Mouse (Mus musculus) midbrain, embryonic 14.5 days (tissue): ENCODE measurements at regions not wholly inside any gene's neighbourhood (a gene's known extent, or its start where the extent isn't known, plus 50 kb on each side); places are given as distances from the start of the nearest gene placed in this dataset.
A peak's percentile ranks its signal among the peaks of the same experiment; 100 is the strongest.

ENCODE experiments used
- ATAC-seq: fragments of 200-750 bp; cut with Nextera tagmentation; 2 replicates; pipeline ENCODE4 v1.8.0; 2017; ENCODE audit warnings: moderate number of reproducible peaks, moderate library complexity; ENCODE audit not compliant: low FRiP score, low TSS enrichment
- DNase-seq: peaks from one replicate; pipeline ENCODE4 v3.0.0-alpha.2; 2015
- H3K27ac ChIP-seq: fragments of 300-500 bp; sonication (generic); replicated peaks from 2 replicates; pipeline ENCODE4 v1.5.1; 2014; ENCODE audit warnings: mild to moderate bottlenecking, low read depth, low read length, moderate library complexity
- H3K27me3 ChIP-seq: fragments of 300-500 bp; sonication (generic); 2 replicates; pipeline ENCODE4 v1.6.1; 2014; ENCODE audit warnings: low read length, control low read depth, mixed read lengths; ENCODE audit not compliant: control insufficient read depth, insufficient read depth
- H3K36me3 ChIP-seq: fragments of 300-500 bp; sonication (generic); 2 replicates; pipeline ENCODE4 v1.6.1; 2014; ENCODE audit warnings: low read length, control low read depth; ENCODE audit not compliant: control insufficient read depth, insufficient read depth
- H3K4me1 ChIP-seq: fragments of 300-500 bp; sonication (generic); 2 replicates; pipeline ENCODE4 v1.6.1; 2014; ENCODE audit warnings: mild to moderate bottlenecking, antibody characterized with exemption, low read length, control low read depth; ENCODE audit not compliant: control insufficient read depth, insufficient read depth
- H3K4me2 ChIP-seq: fragments of 300-500 bp; sonication (generic); 2 replicates; pipeline ENCODE4 v1.6.1; 2014; ENCODE audit warnings: mild to moderate bottlenecking, low read length, moderate library complexity
- H3K4me3 ChIP-seq: fragments of 300-500 bp; sonication (generic); replicated peaks from 2 replicates; pipeline ENCODE4 v1.5.1; 2014; ENCODE audit warnings: low read depth, low read length
- H3K9ac ChIP-seq: fragments of 300-500 bp; sonication (generic); replicated peaks from 2 replicates; pipeline ENCODE4 v1.6.1; 2014; ENCODE audit warnings: mild to moderate bottlenecking, low read length, moderate library complexity
- H3K9me3 ChIP-seq: fragments of 300-500 bp; sonication (generic); 2 replicates; pipeline ENCODE4 v1.6.1; 2016; ENCODE audit warnings: low read length, control low read depth, mixed read lengths; ENCODE audit not compliant: control insufficient read depth
- WGBS: fragments of 180-500 bp; shearing (Covaris S2); extraction: QIAGEN DNeasy Blood & Tissue Kit; methylation state at CpG from one replicate; pipeline ENCODE4 v1.1.7; 2014; 5-methylcytosine and 5-hydroxymethylcytosine counted together

DNA sequence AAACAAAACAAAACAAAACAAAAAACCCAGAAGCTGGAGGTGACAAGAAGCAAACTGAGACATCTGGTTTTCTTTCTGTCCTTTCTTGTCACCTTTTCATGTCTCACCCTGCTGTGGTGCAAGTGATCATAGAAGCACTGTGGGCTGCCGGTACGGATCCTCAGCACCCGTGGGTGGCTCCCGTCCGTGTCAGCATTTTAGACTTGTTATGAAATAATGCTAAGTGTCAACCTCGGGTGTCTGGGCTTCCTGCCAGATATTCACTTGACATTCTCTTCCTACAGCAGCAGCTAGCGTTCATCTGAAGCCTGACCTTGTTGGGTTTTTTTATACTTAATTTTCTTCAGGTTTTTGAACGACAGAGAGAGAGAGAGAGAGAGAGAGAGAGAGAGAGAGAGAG is 404.7 kb downstream of the Pla2g4a start:
- WGBS, result 84% methylated on average over 8 of the region's 8 CpGs
- Histone ChIP-seq H3K4me3 (no peak overlapping the region), H3K36me3 (no peaks in the 10 kb centered on the region), H3K9ac (no peak overlapping the region), H3K27me3 (no peaks in the 10 kb centered on the region), H3K27ac (no peak overlapping the region), H3K4me2 (no peak overlapping the region), H3K9me3 (no peaks in the 10 kb centered on the region), H3K4me1 (no peaks in the 10 kb centered on the region)
- ATAC-seq (no peak), DNase-seq (peak; percentile 13)

GRCm38 (mm10) chr1:149555355-149556007 is 405.6 kb downstream of the Pla2g4a start:
- Histone ChIP-seq H3K27me3 (no peaks in the 10 kb centered on the region), H3K9ac (no peak overlapping the region), H3K4me3 (no peak overlapping the region), H3K36me3 (no peaks in the 10 kb centered on the region), H3K27ac (no peak overlapping the region), H3K4me1 (no peaks in the 10 kb centered on the region), H3K9me3 (no peaks in the 10 kb centered on the region), H3K4me2 (no peak overlapping the region)
- 80% methylated on average over 6 of the region's 6 CpGs for WGBS
- ATAC-seq (no peak), DNase-seq (no peak)

GRCm38 (mm10) chr1:149546076-149546475 is 415.0 kb downstream of the Pla2g4a start:
- no peaks in the 10 kb centered on the region for H3K36me3 ChIP-seq
- no peak overlapping the region for H3K4me2 ChIP-seq
- H3K9ac ChIP-seq, result no peak overlapping the region
- no peaks in the 10 kb centered on the region for H3K27me3 ChIP-seq
- H3K27ac ChIP-seq, result no peak overlapping the region
- H3K9me3 ChIP-seq, result no peaks in the 10 kb centered on the region
- H3K4me1 ChIP-seq, result no peaks in the 10 kb centered on the region
- ATAC-seq (no peak), DNase-seq (no peak)
- 75% methylated on average over 3 of the region's 3 CpGs for WGBS
- H3K4me3 ChIP-seq, result no peak overlapping the region

GRCm38 (mm10) chr1:149541386-149541785 is 419.7 kb downstream of the Pla2g4a start:
- no peak for ATAC-seq
- WGBS, result 54% methylated on average over 2 of the region's 2 CpGs

DNA sequence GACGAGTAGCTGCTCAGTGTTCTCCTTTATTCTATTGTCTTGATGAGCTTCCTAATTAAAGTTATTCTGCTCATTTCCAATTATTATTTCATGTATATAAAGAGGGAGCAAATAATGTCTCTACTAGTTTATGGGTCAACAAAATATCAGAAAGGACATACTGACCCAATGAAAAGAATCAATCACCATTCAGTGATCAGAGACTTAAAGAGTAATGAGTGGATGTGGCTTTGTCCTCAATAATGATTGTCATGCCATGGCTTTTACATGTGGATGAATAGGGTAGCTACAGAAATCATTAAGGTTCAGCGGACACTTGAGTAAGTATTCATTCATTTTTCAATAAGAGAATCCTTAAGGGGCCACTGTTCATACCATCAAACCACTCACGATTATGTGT is 427.4 kb downstream of the Pla2g4a start:
- no peaks in the 10 kb centered on the region for H3K36me3 ChIP-seq
- no peak overlapping the region for H3K27ac ChIP-seq
- no peaks in the 10 kb centered on the region for H3K4me1 ChIP-seq
- no peak overlapping the region for H3K9ac ChIP-seq
- 68% methylated on average over 3 of the region's 3 CpGs for WGBS
- ATAC-seq, result no peak
- H3K4me3 ChIP-seq, result no peak overlapping the region
- H3K4me2 ChIP-seq, result no peak overlapping the region
- no peaks in the 10 kb centered on the region for H3K27me3 ChIP-seq
- no peaks in the 10 kb centered on the region for H3K9me3 ChIP-seq
- no peak for DNase-seq

More at GRCm38 (mm10) chr1:149541386-149541785, 419.7 kb downstream of the Pla2g4a start:
- Histone ChIP-seq H3K27ac (no peak overlapping the region), H3K9me3 (no peaks in the 10 kb centered on the region), H3K4me3 (no peak overlapping the region), H3K36me3 (no peaks in the 10 kb centered on the region), H3K9ac (no peak overlapping the region), H3K27me3 (no peaks in the 10 kb centered on the region), H3K4me2 (no peak overlapping the region), H3K4me1 (no peaks in the 10 kb centered on the region)
- DNase-seq, result peak; percentile 66
